Mouse (Mus musculus): ENCODE data around the gene P2rx6. TPM values are rescaled to one million over a fixed set of nuclear protein-coding genes. Genes with fewer than 3 reads are reported as not detected.

The P2rx6 gene
- polyA plus RNA-seq, 1 experiment from 2014 or later = 1.6 TPM

GRCm38 (mm10) chr16:17575870-17576824, 14.5 kb downstream of the P2rx6 start:
- Histone ChIP-seq H3K4me3 (ENCODE audit: low read depth, low read length) (peak overlapping the region; percentile 48), H3K9me3 (ENCODE audit: low read depth, low read length) (no peaks in the 10 kb centered on the region), H3K9ac (peak overlapping the region; percentile 50), H3K27ac (ENCODE audit: low read depth) (no peak overlapping the region), H3K36me3 (ENCODE audit: insufficient read depth) (no peaks in the 10 kb centered on the region), H3K27me3 (ENCODE audit: insufficient read depth, low read length) (peaks cover 29% of the 10 kb centered on the region), H3K4me2 (peak overlapping the region; percentile 81), H3K4me1 (ENCODE audit: insufficient read depth) (no peaks in the 10 kb centered on the region)
- WGBS = 12% methylated on average over 45 of the region's 45 CpGs
- DNase-seq (peak; percentile 76), ATAC-seq (ENCODE audit: insufficient read depth) (peak; percentile 68)
- no peak for TF ChIP-seq CTCF (IDR thresholded peaks at IDR 0.05; ENCODE audit: low read depth)

GRCm38 (mm10) chr16:17576825-17577215, 15.1 kb downstream of the P2rx6 start:
- Histone ChIP-seq H3K27me3 (ENCODE audit: insufficient read depth, low read length) (peaks cover 29% of the 10 kb centered on the region), H3K27ac (ENCODE audit: low read depth) (no peak overlapping the region), H3K36me3 (ENCODE audit: insufficient read depth) (no peaks in the 10 kb centered on the region), H3K9me3 (ENCODE audit: low read depth, low read length) (no peaks in the 10 kb centered on the region), H3K4me3 (ENCODE audit: low read depth, low read length) (peak overlapping the region; percentile 48), H3K4me2 (peak overlapping the region; percentile 81), H3K4me1 (ENCODE audit: insufficient read depth) (no peaks in the 10 kb centered on the region), H3K9ac (peak overlapping the region; percentile 50)
- ATAC-seq (ENCODE audit: insufficient read depth) = no peak
- DNase-seq = no peak
- no peak for TF ChIP-seq CTCF (IDR thresholded peaks at IDR 0.05; ENCODE audit: low read depth)
- WGBS = 14% methylated on average over 8 of the region's 8 CpGs

GRCm38 (mm10) chr16:17583064-17583463, 21.4 kb downstream of the P2rx6 start, which contains the start of gene Slc7a4:
TSS of gene Slc7a4 (minus strand) at chr16:17583214.
- Histone ChIP-seq H3K4me3 (ENCODE audit: low read depth, low read length) (no peak within 1 kb of the TSS), H3K27me3 (ENCODE audit: insufficient read depth, low read length) (no peaks in the 10 kb centered on the region), H3K9ac (no peak within 1 kb of the TSS), H3K36me3 (ENCODE audit: insufficient read depth) (no peaks in the 10 kb centered on the region), H3K4me2 (no peak within 1 kb of the TSS), H3K4me1 (ENCODE audit: insufficient read depth) (no peaks in the 10 kb centered on the region), H3K27ac (ENCODE audit: low read depth) (no peak within 1 kb of the TSS), H3K9me3 (ENCODE audit: low read depth, low read length) (no peaks in the 10 kb centered on the region)
- DNase-seq (peak; percentile 63), ATAC-seq (ENCODE audit: insufficient read depth) (no peak)
- TF ChIP-seq CTCF (IDR thresholded peaks at IDR 0.05; ENCODE audit: low read depth) = peak; percentile 73
- 23% methylated on average over 8 of the region's 8 CpGs for WGBS

GRCm38 (mm10) chr16:17584555-17584954, 22.9 kb downstream of the P2rx6 start:
- Histone ChIP-seq H3K9me3 (ENCODE audit: low read depth, low read length) (no peaks in the 10 kb centered on the region), H3K27ac (ENCODE audit: low read depth) (no peak overlapping the region), H3K4me3 (ENCODE audit: low read depth, low read length) (no peak overlapping the region), H3K4me2 (no peak overlapping the region), H3K27me3 (ENCODE audit: insufficient read depth, low read length) (no peaks in the 10 kb centered on the region), H3K9ac (no peak overlapping the region), H3K36me3 (ENCODE audit: insufficient read depth) (no peaks in the 10 kb centered on the region), H3K4me1 (ENCODE audit: insufficient read depth) (no peaks in the 10 kb centered on the region)
- 83% methylated on average over 7 of the region's 7 CpGs for WGBS
- TF ChIP-seq CTCF (IDR thresholded peaks at IDR 0.05; ENCODE audit: low read depth) = no peak
- ATAC-seq (ENCODE audit: insufficient read depth) = no peak
- no peak for DNase-seq

GRCm38 (mm10) chr16:17590731-17591130, 29.0 kb downstream of the P2rx6 start:
- H3K27ac ChIP-seq (ENCODE audit: low read depth) = no peak overlapping the region
- H3K9ac ChIP-seq = no peak overlapping the region
- no peak for ATAC-seq (ENCODE audit: insufficient read depth)
- no peaks in the 10 kb centered on the region for H3K36me3 ChIP-seq (ENCODE audit: insufficient read depth)
- TF ChIP-seq CTCF (IDR thresholded peaks at IDR 0.05; ENCODE audit: low read depth) = no peak
- no peak overlapping the region for H3K4me3 ChIP-seq (ENCODE audit: low read depth, low read length)
- no peak for DNase-seq
- no peak overlapping the region for H3K4me2 ChIP-seq
- WGBS = 7% methylated on average over 2 of the region's 2 CpGs
- H3K9me3 ChIP-seq (ENCODE audit: low read depth, low read length) = no peaks in the 10 kb centered on the region
- no peaks in the 10 kb centered on the region for H3K27me3 ChIP-seq (ENCODE audit: insufficient read depth, low read length)
- no peaks in the 10 kb centered on the region for H3K4me1 ChIP-seq (ENCODE audit: insufficient read depth)

- WGBS = 41% methylated on average over 3 of the region's 3 CpGs
These were observed 39.4 kb downstream of the P2rx6 start for GRCm38 (mm10) chr16:17600944-17601562.

GRCm38 (mm10) chr16:17604941-17605340, 43.3 kb downstream of the P2rx6 start:
- TF ChIP-seq CTCF (IDR thresholded peaks at IDR 0.05; ENCODE audit: low read depth) = no peak
- no peak overlapping the region for H3K4me3 ChIP-seq (ENCODE audit: low read depth, low read length)
- no peaks in the 10 kb centered on the region for H3K36me3 ChIP-seq (ENCODE audit: insufficient read depth)
- no peaks in the 10 kb centered on the region for H3K27me3 ChIP-seq (ENCODE audit: insufficient read depth, low read length)
- H3K27ac ChIP-seq (ENCODE audit: low read depth) = no peak overlapping the region
- H3K4me1 ChIP-seq (ENCODE audit: insufficient read depth) = no peaks in the 10 kb centered on the region
- H3K9me3 ChIP-seq (ENCODE audit: low read depth, low read length) = no peaks in the 10 kb centered on the region
- H3K9ac ChIP-seq = no peak overlapping the region
- DNase-seq (no peak), ATAC-seq (ENCODE audit: insufficient read depth) (no peak)
- H3K4me2 ChIP-seq = no peak overlapping the region
- 62% methylated on average over 4 of the region's 4 CpGs for WGBS

More at GRCm38 (mm10) chr16:17600944-17601562, 39.4 kb downstream of the P2rx6 start:
- Histone ChIP-seq H3K9me3 (ENCODE audit: low read depth, low read length) (no peaks in the 10 kb centered on the region), H3K4me3 (ENCODE audit: low read depth, low read length) (no peak overlapping the region), H3K4me1 (ENCODE audit: insufficient read depth) (no peaks in the 10 kb centered on the region), H3K9ac (no peak overlapping the region), H3K27me3 (ENCODE audit: insufficient read depth, low read length) (no peaks in the 10 kb centered on the region), H3K4me2 (no peak overlapping the region), H3K36me3 (ENCODE audit: insufficient read depth) (no peaks in the 10 kb centered on the region), H3K27ac (ENCODE audit: low read depth) (no peak overlapping the region)
- peak; percentile 33 for DNase-seq
- peak; percentile 54 for TF ChIP-seq CTCF (IDR thresholded peaks at IDR 0.05; ENCODE audit: low read depth)
- ATAC-seq (ENCODE audit: insufficient read depth) = no peak

Measured in lung, embryonic 14.5 days (tissue).